Mouse (Mus musculus): ENCODE measurements around the gene Usp32.
A peak's percentile ranks its signal among the peaks of the same experiment; 100 is the strongest.

DNA sequence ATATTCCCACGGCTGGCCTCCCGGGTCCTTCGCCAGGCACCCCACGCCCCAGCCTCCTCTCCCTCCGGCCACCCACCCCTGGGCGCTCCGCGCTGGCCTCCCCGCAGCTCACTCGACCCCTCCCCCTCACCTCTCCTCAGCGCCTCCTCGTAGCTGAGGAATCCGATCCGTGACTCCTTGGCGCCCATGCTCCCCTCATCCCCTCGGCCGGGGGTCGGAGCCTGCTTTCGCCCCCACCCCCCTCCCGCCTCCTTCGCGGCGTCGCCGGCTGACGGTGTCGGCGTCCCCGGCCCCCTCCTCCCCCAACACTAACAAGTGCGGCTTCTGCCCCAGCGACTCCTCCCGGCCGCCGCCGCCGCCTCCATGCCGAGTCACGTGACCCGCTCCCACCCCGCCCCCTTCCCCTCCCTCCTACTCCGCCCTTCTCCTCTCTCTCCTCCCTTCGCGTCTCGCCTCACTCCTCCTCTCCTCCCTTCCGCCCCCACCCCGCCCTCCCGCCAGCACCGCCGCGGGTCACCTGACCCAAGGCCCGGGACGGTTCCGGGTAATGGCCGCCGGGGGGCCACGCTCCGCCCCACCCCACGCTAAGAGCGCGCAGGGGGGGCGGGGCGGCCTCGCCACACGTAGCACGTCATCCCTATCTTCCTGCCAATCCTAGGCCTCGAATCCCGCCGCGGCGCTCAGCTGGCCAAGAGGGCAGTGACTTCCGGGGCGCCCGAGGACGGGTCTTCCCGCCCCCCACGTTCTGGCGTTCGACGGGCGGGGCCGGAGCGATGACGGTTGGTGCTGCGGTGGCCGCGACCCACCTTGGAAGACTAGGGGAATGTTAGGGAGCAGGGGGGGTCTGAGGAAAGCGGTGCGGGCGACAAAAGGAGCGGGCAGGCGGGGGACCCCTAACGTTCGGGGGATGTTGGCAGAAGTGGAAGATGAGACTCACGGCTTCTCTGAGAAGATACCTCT, at the start of gene Usp32:
- TF ChIP-seq CTCF (IDR thresholded peaks at IDR 0.05): 0 out of 2 replicates have a peak, but pooled peaks have one; percentile 12
- 0 out of 2 replicates have a peak, but pooled peaks have one; percentile 16 for TF ChIP-seq EP300 (IDR thresholded peaks at IDR 0.05; ENCODE audit: insufficient read depth, low read depth, low read length)

Data from heart, adult 2 months (tissue).